Mouse (Mus musculus) forebrain, embryonic 14.5 days (tissue): ENCODE measurements around the gene Copg2. TPM values are rescaled to one million over a fixed set of nuclear protein-coding genes. Genes with fewer than 3 reads are reported as not detected.

Experiments used
- ATAC-seq: fragments of 200-750 bp; cut with Nextera tagmentation; 2 replicates; pipeline ENCODE4 v1.8.0; 2017; ENCODE audit warnings: mild to moderate bottlenecking, moderate library complexity
- DNase-seq: peaks from one replicate; pipeline ENCODE4 v3.0.0-alpha.2; 2015; ENCODE audit warnings: low spot score
- H3K27ac ChIP-seq: fragments of 300-500 bp; sonication (generic); 2 replicates; pipeline ENCODE4 v1.5.1; 2014; ENCODE audit warnings: low read depth, mild to moderate bottlenecking, control low read depth, low read length, moderate library complexity
- H3K27me3 ChIP-seq: fragments of 300-500 bp; sonication (generic); replicated peaks from 2 replicates; pipeline ENCODE4 v1.6.1; 2014; ENCODE audit warnings: low read length, control low read depth, mixed read lengths; ENCODE audit not compliant: control insufficient read depth, insufficient read depth
- H3K36me3 ChIP-seq: fragments of 300-500 bp; sonication (generic); 2 replicates; pipeline ENCODE4 v1.6.1; 2014; ENCODE audit warnings: low read length, control low read depth; ENCODE audit not compliant: control insufficient read depth, insufficient read depth
- H3K4me1 ChIP-seq: fragments of 300-500 bp; sonication (generic); 2 replicates; pipeline ENCODE4 v1.6.1; 2014; ENCODE audit warnings: antibody characterized with exemption, low read length, control low read depth; ENCODE audit not compliant: control insufficient read depth, insufficient read depth
- H3K4me2 ChIP-seq: fragments of 300-500 bp; sonication (generic); 2 replicates; pipeline ENCODE4 v1.6.1; 2014; ENCODE audit warnings: mild to moderate bottlenecking, control low read depth, low read length
- H3K4me3 ChIP-seq: fragments of 300-500 bp; sonication (generic); 2 replicates; pipeline ENCODE4 v1.5.1; 2014; ENCODE audit warnings: low read depth, low read length, control low read depth
- H3K9ac ChIP-seq: fragments of 300-500 bp; sonication (generic); 2 replicates; pipeline ENCODE4 v1.6.1; 2014; ENCODE audit warnings: mild to moderate bottlenecking, low read length, control low read depth, moderate library complexity
- H3K9me3 ChIP-seq: fragments of 300-500 bp; sonication (generic); replicated peaks from 2 replicates; pipeline ENCODE4 v1.6.1; 2016; ENCODE audit warnings: low read length, control low read depth, mixed read lengths; ENCODE audit not compliant: control insufficient read depth
- WGBS: fragments of 180-500 bp; shearing (Covaris S2); extraction: QIAGEN DNeasy Blood & Tissue Kit; methylation state at CpG from one replicate; pipeline ENCODE4 v1.1.7; 2014; 5-methylcytosine and 5-hydroxymethylcytosine counted together
- microRNA counts: library from miRNA; unstranded; fragments of <30 nt; microRNA quantifications from one replicate; lab custom pipeline; 2016
- microRNA-seq: library from miRNA; unstranded; fragments of <30 nt; microRNA quantifications from one replicate; pipeline ENCODE4, GENCODE M21; 2016
- polyA plus RNA-seq: library from polyadenylated mRNA; unstranded; fragments of >200 nt; fragmentation: Nextera tagmentation; extraction: Ambion mirVana; gene quantifications from 2 replicates; pipeline ENCODE4 v1.2.1, GENCODE M21; 2014

Gene Copg2
- polyA plus RNA-seq, 1 experiment from 2014 or later, result 37.2 TPM

- no peak overlapping the region for H3K9ac ChIP-seq
- H3K9me3 ChIP-seq, result no peaks in the 10 kb centered on the region
- no peak overlapping the region for H3K4me2 ChIP-seq
- 90% methylated on average over 4 of the region's 4 CpGs for WGBS
- no peaks in the 10 kb centered on the region for H3K36me3 ChIP-seq
- H3K27ac ChIP-seq, result no peak overlapping the region
- H3K4me1 ChIP-seq, result peaks cover 4% of the 10 kb centered on the region; the same call in 1 of the 2 replicates
- no peak for DNase-seq
- no peak for ATAC-seq
- H3K4me3 ChIP-seq, result no peak overlapping the region
- H3K27me3 ChIP-seq, result no peaks in the 10 kb centered on the region
Measured at GRCm38 (mm10) chr6:30698036-30698435, 198.6 kb downstream of the Copg2 start.

MicroRNAs within 50 kb of the gene (microRNA counts, 519-probe panel; counts per million panel counts)
- 4,430 counts per million, percentile 58 among the panel's probes with 10 or more counts for microRNA mmu-miR-335-3p (lab: Ali Mortazavi, UCI)
- 5,994 counts per million, percentile 89 among the panel's probes with 10 or more counts for microRNA mmu-miR-335-5p (lab: Ali Mortazavi, UCI)

Small RNAs within 50 kb of the gene (microRNA-seq; reads per million reads assigned to microRNA genes)
- gene Mir335, result 35,219 reads per million, percentile 99 among the genes with 10 or more reads in this experiment

Other genes with a start within 250 kb of the Copg2 start
- 15.6 and 16.6 TPM in 2 replicates for gene Cep41, start 203.0 kb downstream of the Copg2 start, polyA plus RNA-seq
- gene Mest, start 173.2 kb downstream of the Copg2 start, polyA plus RNA-seq, result 409 and 464 TPM in 2 replicates
- gene Tsga13, start 18.8 kb upstream of the Copg2 start, polyA plus RNA-seq, result not detected in 2 replicates
- 0.18 and 0.20 TPM in 2 replicates for gene Klf14, start 62.3 kb upstream of the Copg2 start, polyA plus RNA-seq